Mouse (Mus musculus): ENCODE measurements around the gene Foxj3. TPM values are rescaled to one million over a fixed set of nuclear protein-coding genes. Genes with fewer than 3 reads are reported as not detected.

Foxj3 gene
- total and polyA plus RNA-seq, 3 experiments = 13.4 to 33.9 (median 15.3) TPM

DNA sequence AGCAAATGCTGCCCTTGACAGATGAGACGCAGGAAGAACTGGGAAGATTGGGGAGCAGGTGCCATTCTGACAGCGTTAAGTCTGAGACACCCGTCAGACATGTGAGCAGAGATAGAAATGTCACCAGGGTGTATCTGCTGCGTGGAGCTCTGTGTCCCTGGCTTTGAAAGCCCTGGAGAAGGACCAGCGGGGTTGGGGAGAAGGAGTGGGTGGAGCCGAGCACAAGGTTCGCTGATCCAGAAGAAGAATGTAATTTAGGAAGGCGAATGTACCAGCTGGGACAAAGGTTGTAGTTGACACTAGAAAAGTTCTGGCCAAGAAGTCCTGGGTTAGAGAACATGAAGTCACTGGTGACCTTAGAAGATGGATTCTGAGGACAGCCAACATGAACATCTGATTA is 129.3 kb downstream of the Foxj3 start:
- no peak overlapping the region for H3K4me2 ChIP-seq (ENCODE audit: insufficient read depth, low read depth, poor library complexity, severe bottlenecking)
- no peak for TF ChIP-seq MAZ (IDR thresholded peaks at IDR 0.05; ENCODE audit: low read depth, low read length)
- no peak for TF ChIP-seq GABPA (IDR thresholded peaks at IDR 0.05; ENCODE audit: insufficient replicate concordance, low read depth, low read length)
- no peak for TF ChIP-seq ZKSCAN1 (IDR thresholded peaks at IDR 0.05; ENCODE audit: borderline replicate concordance, low read depth, low read length)
- no peak for TF ChIP-seq JUN (IDR thresholded peaks at IDR 0.05; ENCODE audit: insufficient read depth, low read depth, low read length)
- no peak for TF ChIP-seq CHD1 (IDR thresholded peaks at IDR 0.05; ENCODE audit: low read depth, low read length)
- TF ChIP-seq EP300 (IDR thresholded peaks at IDR 0.05; ENCODE audit: low read length) = no peak
- TF ChIP-seq MEF2A (IDR thresholded peaks at IDR 0.05; ENCODE audit: borderline replicate concordance, low read depth, low read length) = no peak
- no peak for TF ChIP-seq BHLHE40 (IDR thresholded peaks at IDR 0.05; ENCODE audit: low read depth, low read length)
- TF ChIP-seq USF1 (IDR thresholded peaks at IDR 0.05; ENCODE audit: low read depth, low read length) = no peak
- no peak for TF ChIP-seq ELF1 (IDR thresholded peaks at IDR 0.05; ENCODE audit: low read depth, low read length)
- no peak for TF ChIP-seq ZMIZ1 (IDR thresholded peaks at IDR 0.05; ENCODE audit: low read depth, low read length)
- no peak for TF ChIP-seq CTCF (conservative IDR thresholded peaks at IDR 0.05 in 1 of 2, IDR thresholded peaks at IDR 0.05 in 1 of 2; ENCODE audit: low read depth in 2 of 2, low read length in 2 of 2)
- TF ChIP-seq SIN3A (IDR thresholded peaks at IDR 0.05; ENCODE audit: low read length) = no peak
- no peak for TF ChIP-seq POLR2AphosphoS2 (IDR thresholded peaks at IDR 0.05; ENCODE audit: low read depth, low read length)
- TF ChIP-seq UBTF (IDR thresholded peaks at IDR 0.05; ENCODE audit: low read depth, low read length) = no peak
- TF ChIP-seq MYC (IDR thresholded peaks at IDR 0.05; ENCODE audit: low read depth, low read length) = no peak
- no peak for TF ChIP-seq TBP (conservative IDR thresholded peaks at IDR 0.05; ENCODE audit: low read depth, low read length)
- DNase-seq (ENCODE audit: extremely low read depth) = no peak
- H3K27me3 ChIP-seq (replicated peaks) = no peaks in the 10 kb centered on the region
- H3K9me3 ChIP-seq (replicated peaks; ENCODE audit: low read length) = no peaks in the 10 kb centered on the region
- dilution Hi-C loops (cut with MboI; ENCODE audit: extremely low pct_ligation_motif_present, extremely low pct_unique_long_range_greater_than_20kb, low sequenced_read_pairs) = no loop called here
- H3K4me1 ChIP-seq (ENCODE audit: control insufficient read depth in 1 of 2, insufficient read depth in 2 of 2) = peaks cover 38 to 74% of the 10 kb centered on the region in 2 experiments
- H3K27ac ChIP-seq (ENCODE audit: insufficient read depth, low read depth) = no peak overlapping the region
- H3K4me3 ChIP-seq (replicated peaks in 1 of 3; ENCODE audit: low read depth in 2 of 3, low read length in 2 of 3, poor library complexity in 1 of 3) = no peak overlapping the region
- no peaks in the 10 kb centered on the region for H3K36me3 ChIP-seq (replicated peaks in 1 of 2; ENCODE audit: control insufficient read depth in 1 of 2, insufficient read depth in 1 of 2, low read length in 1 of 2)
- H3K79me2 ChIP-seq (replicated peaks; ENCODE audit: control insufficient read depth, extremely low read depth, insufficient read depth, poor library complexity, severe bottlenecking) = no peaks in the 10 kb centered on the region
- no peak overlapping the region for H3K9ac ChIP-seq (ENCODE audit: insufficient read depth, low read depth)
- in situ Hi-C loops (cut with MboI; ENCODE audit: low pct_ligation_motif_present, low pct_unique_long_range_greater_than_20kb, low sequenced_read_pairs) = loop anchor here (5.0 to 25.0 kb wide), 4 partner anchors 34 to 404 kb away; partner anchors contain the start of genes Cldn19, Ppcs and Zmynd12

DNA sequence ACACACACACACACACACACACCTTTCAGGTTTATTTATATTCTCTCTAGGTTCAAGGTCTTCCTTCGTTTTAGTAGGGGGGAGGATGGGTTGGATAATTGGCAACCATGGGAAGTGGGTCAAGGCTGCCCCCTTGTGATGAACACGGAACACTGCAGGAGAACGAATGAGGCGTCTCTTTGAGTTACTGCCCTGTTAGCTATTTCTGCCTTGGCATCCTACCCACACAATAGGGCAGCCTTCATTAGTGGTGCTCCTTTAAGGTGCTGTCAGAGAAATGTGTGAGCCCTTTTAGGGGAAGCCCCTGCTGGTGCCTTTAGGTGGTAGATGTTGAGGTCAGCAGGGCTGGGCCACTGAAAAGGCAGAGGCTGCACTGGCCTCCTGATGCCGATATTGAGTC is 130.7 kb downstream of the Foxj3 start:
- Histone ChIP-seq H3K9ac (ENCODE audit: insufficient read depth, low read depth) (no peak overlapping the region), H3K27ac (ENCODE audit: insufficient read depth, low read depth) (no peak overlapping the region), H3K36me3 (replicated peaks in 1 of 2; ENCODE audit: control insufficient read depth in 1 of 2, insufficient read depth in 1 of 2, low read length in 1 of 2) (no peaks in the 10 kb centered on the region), H3K4me3 (replicated peaks in 1 of 3; ENCODE audit: low read depth in 2 of 3, low read length in 2 of 3, poor library complexity in 1 of 3) (no peak overlapping the region), H3K9me3 (replicated peaks; ENCODE audit: low read length) (no peaks in the 10 kb centered on the region), H3K79me2 (replicated peaks; ENCODE audit: control insufficient read depth, extremely low read depth, insufficient read depth, poor library complexity, severe bottlenecking) (no peaks in the 10 kb centered on the region), H3K4me1 (ENCODE audit: control insufficient read depth in 1 of 2, insufficient read depth in 2 of 2) (peaks cover 36 to 73% of the 10 kb centered on the region in 2 experiments), H3K4me2 (ENCODE audit: insufficient read depth, low read depth, poor library complexity, severe bottlenecking) (no peak overlapping the region), H3K27me3 (replicated peaks) (no peaks in the 10 kb centered on the region)
- TF ChIP-seq SMC3 (IDR thresholded peaks at IDR 0.05; ENCODE audit: low read depth, low read length) = peak; percentile 80
- no peak for TF ChIP-seq PAX5 (IDR thresholded peaks at IDR 0.05; ENCODE audit: low read length)
- TF ChIP-seq USF2 (conservative IDR thresholded peaks at IDR 0.05; ENCODE audit: low read depth, low read length) = no peak
- peak; percentile 89 for TF ChIP-seq RAD21 (IDR thresholded peaks at IDR 0.05; ENCODE audit: low read depth, low read length)
- TF ChIP-seq CTCF (conservative IDR thresholded peaks at IDR 0.05 in 1 of 2, IDR thresholded peaks at IDR 0.05 in 1 of 2; ENCODE audit: low read depth in 2 of 2, low read length in 2 of 2) = peak; percentile 73 to 92
- 0 out of 2 replicates have a peak, but pooled peaks have one; percentile 24 for TF ChIP-seq MAZ (IDR thresholded peaks at IDR 0.05; ENCODE audit: low read depth, low read length)
- TF ChIP-seq IRF4 (IDR thresholded peaks at IDR 0.05; ENCODE audit: low read depth, low read length) = no peak
- no peak for TF ChIP-seq ZNF384 (IDR thresholded peaks at IDR 0.05; ENCODE audit: low read depth, low read length)
- TF ChIP-seq RCOR1 (conservative IDR thresholded peaks at IDR 0.05; ENCODE audit: low read depth, low read length) = no peak
- TF ChIP-seq NELFE (IDR thresholded peaks at IDR 0.05; ENCODE audit: low read depth, low read length) = no peak
- TF ChIP-seq MXI1 (IDR thresholded peaks at IDR 0.05; ENCODE audit: low read depth, low read length) = no peak
- no peak for TF ChIP-seq HCFC1 (IDR thresholded peaks at IDR 0.05; ENCODE audit: low read depth, low read length)
- TF ChIP-seq E2F4 (IDR thresholded peaks at IDR 0.05; ENCODE audit: insufficient replicate concordance, low read depth, low read length) = no peak
- no peak for TF ChIP-seq MYC (IDR thresholded peaks at IDR 0.05; ENCODE audit: low read depth, low read length)
- in situ Hi-C loops (cut with MboI; ENCODE audit: low pct_ligation_motif_present, low pct_unique_long_range_greater_than_20kb, low sequenced_read_pairs) = loop anchor here (5.0 to 25.0 kb wide), 4 partner anchors 35 to 405 kb away; partner anchors contain the start of genes Cldn19, Ppcs and Zmynd12
- peak; percentile 84 for DNase-seq (ENCODE audit: extremely low read depth)
- dilution Hi-C loops (cut with MboI; ENCODE audit: extremely low pct_ligation_motif_present, extremely low pct_unique_long_range_greater_than_20kb, low sequenced_read_pairs) = no loop called here

Measured in CH12.LX (cell line).